Mouse (Mus musculus) olfactory bulb, adult 2 months (tissue): Measurements from ENCODE around the gene Gm21860.
"Not testable (repeated sequence)": the region's sequence is repeated elsewhere in the genome, so short reads cannot be mapped to it uniquely, and the experiment has no call there.

Experiments
- CTCF ChIP-seq: fragments of 200-500 bp; IDR thresholded peaks from 2 replicates; pipeline ENCODE4 v1.5.1; 2012; ENCODE audit warnings: low read depth, mild to moderate bottlenecking, low read length, moderate library complexity; ENCODE audit not compliant: insufficient read depth
- POLR2A ChIP-seq: fragments of 200-500 bp; IDR thresholded peaks from 2 replicates; pipeline ENCODE4 v1.6.1; 2012; ENCODE audit warnings: mild to moderate bottlenecking, low read depth, low read length, moderate library complexity; ENCODE audit not compliant: insufficient read depth

DNA sequence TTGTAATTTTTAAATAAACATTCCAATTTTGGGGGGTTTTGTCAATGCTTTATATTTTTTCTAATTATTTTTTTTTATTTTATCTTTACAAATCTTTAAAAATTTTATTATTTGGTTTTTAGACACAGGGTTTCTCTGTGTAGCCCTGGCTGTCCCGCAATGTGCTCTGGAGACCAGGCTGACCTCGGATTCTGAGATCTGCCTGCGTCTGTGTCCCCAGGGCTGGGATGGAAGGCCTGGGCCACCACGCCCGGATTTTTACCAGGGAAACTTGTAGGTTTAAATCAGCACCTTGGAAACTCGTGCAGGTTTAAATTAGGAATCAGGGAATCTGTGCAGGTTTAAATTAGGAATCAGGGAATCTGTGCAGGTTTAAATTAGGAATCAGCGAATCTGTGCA lies 37.1 kb downstream of the Gm21860 start:
- TF ChIP-seq CTCF, POLR2A: not testable (repeated sequence)
